Mouse (Mus musculus): ENCODE measurements at regions not wholly inside any gene's neighbourhood (a gene's known extent, or its start where the extent isn't known, plus 50 kb on each side); places are given as distances from the start of the nearest gene placed in this dataset.

DNA sequence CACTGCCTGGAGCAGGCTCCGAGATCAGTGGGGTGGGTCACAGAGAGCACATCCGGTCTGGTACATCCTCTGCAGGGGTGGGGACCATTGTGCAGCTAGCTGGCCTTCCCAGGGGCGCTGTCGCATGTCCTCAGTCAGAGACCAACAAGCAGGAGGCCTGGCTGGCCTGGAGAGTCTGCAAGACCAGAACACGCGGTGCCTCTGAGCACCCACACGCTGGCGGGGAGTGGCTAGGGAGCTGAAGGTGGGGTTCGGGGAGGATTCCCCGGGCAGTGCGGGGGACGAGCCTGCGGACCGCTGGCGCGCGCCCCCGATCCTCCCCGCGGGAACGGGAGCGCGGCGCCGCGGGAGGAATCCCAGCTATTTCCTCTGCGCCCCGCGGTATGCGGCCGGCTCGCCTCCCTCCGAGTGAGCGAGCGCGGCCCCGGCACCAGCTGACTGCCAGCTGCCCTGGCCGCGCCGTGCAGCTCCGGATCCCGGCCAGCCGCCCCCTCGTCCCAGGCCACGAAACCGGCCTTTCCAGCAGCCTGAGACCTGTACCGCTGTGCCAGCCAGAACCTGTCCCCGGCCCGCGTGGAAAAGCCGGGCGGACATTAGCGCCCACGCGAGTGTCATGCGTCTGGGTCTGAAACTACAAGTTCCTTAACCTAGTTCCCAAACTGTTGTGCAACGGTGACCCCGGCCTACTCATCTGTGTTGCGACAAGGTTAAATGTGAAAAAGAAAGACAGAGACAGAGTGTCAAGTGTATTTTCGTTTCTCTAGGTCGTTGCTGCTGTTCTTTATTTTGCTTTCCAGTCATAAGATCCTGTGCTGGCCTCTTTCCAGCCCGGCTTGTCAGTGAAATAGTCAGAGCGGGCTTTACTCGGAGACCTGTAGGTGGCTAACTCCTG, 61.2 kb downstream of the Pkdcc start:
- peak; percentile 52 for DNase-seq (ENCODE audit: low spot score)

DNA sequence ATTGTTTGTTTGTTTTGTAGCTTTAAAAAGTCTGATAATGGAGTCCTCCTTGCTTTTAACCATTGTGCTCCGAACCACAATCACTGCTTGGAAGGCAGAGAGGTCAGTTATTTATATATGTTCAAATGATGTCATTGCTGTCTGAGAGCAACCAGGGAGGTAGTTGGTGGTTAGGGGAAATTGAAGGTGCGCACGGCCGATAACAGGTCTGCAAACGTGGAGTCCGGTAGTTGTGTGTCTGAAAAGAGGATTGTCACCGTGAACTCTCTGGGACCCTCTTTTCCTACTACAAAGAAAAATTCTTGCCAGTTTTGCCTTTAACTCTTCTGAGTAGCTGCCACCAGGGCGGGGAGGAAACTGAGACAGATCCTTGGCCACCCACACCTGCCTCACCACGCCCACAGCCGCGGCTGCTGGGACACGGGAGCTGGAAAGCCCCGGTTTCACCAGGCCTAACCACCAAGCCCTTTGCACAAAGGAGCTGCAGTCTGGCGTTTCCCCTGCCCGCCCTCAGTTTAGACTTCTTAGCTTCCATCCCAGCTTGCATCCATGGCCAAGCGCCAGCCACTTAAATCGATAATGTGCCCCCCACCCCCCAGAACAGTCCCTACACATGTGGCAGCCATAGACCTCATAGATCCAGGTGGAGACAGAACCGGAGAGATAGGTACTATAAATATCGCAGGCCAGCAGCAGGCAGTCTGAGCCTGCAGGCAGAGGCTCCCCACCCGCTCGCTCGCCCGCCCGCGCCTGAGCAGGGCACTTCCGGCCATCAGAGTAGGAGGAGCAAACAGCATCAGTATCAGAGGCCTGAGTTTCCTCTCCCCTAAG, 62.2 kb downstream of the Pkdcc start:
- DNase-seq (ENCODE audit: low spot score), result no peak

DNA sequence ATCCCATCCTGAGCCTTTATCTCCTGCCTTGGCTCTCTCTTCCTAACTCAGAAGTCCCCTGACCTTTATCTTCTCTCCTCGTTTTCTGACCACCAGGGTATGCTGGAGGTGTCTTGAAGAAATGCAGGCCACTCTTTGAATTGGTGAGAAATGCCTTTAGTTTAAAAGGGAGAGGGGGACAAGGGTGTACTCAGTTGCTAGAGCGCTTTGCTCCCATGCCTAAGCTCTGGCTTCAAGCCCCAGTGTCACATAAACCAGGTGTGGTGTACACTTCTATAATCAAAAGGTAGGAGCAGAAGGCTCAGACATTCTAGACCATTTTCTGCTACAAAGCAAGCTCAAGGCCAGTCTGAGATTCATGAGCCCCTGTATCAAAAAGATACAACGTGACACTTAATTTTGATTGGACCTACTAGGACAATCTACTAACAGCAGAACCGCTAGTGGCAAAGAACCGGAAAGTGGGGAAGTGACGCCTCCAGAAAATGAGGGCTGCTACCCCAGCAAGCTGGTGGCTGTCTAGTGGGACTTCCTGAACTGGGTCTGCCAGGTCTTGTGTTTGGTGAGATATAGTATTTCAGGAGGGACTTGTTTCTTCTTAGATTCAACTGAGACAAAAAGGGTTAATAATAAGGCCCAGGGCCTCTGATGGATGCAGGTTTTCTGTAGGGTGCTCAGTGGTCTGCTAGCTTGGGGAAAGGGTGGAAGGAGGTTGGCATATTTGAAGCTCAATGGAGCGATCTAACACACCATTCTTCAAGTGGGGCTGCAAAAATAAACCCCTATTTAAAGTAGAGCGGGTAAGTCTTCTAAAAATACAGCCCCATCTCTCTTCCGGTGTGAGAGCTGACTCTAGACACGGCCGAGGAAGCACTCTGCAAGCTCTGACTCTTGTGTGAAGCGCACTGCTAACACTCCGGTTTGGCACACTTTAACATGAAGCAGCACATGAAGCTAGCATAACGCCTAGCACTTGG, 63.1 kb downstream of the Pkdcc start:
- no peak for DNase-seq (ENCODE audit: low spot score)

DNA sequence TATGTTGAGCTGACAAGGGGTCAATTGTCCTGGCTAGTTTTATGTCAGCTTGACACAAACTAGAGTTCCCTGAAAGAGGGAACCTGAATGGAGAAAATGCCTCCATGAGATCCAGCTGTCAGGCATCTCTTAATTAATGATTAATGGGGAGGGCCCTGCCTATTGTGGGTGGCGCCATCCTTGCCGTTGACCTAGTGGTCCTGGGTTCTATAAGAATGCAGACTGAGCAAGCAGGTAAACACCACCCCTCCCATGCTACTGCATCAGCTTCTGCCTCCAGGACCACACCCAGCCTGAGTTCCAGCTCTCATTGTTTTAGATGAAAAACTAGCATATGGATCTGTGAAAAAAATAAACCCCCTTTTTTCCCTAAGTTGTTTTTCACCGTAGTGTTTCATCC, 67.4 kb upstream of the Eml4 start:
- DNase-seq (ENCODE audit: low spot score), result no peak

DNA sequence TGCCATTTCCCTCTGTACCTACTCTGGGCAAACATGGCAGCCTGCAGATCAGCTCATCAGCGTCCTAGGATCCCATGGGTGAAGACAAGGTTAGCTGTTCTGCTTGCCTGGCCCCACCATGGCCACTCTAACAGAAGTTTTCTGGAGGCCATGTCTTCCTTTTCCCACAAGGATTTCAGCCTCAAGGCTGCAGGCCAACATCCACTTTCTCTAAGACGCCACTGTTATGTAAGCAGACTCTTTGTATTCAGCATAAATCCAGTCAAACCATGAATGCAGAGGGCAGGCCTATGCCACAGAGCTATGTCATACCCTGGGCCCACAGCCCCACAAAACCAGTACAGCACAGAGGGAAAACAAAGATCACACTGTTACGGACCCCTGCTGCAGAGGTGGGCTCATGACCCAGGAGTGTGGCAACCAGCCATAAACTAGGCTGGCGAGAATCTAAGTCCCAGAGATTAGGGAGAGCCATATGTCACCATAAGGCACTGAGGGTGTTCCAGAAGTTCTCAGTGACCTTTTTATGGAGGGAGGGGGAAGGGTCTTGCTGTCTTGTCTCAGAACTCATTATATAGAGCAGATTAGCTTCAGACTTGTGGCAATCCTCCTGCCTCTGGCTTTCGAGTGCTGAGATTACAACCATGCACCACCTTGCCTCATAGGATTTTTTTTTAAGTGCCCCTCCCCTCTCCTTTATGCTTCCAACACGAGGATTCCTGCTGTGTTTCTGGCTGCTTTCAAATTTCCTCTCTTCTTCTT, 63.2 kb upstream of the Eml4 start:
- DNase-seq (ENCODE audit: low spot score), result no peak

DNA sequence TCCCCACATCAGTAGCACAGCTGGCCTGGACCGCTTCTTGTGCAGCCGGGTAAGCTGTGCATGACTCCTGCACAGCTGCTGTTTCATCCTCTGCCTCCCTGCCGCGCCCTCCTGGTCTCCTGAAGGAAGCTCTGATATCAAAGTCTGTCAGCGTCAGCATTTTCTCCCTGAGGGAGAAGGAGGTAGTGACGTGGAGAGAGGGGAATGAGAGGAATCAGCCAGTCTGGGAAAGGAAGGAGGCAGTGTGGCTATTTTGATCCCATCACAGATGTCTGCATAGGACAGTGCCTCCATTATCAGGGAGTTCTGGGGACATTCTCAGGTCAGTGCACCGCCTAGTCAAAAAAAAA, 62.6 kb upstream of the Eml4 start:
- no peak for DNase-seq (ENCODE audit: low spot score)

DNA sequence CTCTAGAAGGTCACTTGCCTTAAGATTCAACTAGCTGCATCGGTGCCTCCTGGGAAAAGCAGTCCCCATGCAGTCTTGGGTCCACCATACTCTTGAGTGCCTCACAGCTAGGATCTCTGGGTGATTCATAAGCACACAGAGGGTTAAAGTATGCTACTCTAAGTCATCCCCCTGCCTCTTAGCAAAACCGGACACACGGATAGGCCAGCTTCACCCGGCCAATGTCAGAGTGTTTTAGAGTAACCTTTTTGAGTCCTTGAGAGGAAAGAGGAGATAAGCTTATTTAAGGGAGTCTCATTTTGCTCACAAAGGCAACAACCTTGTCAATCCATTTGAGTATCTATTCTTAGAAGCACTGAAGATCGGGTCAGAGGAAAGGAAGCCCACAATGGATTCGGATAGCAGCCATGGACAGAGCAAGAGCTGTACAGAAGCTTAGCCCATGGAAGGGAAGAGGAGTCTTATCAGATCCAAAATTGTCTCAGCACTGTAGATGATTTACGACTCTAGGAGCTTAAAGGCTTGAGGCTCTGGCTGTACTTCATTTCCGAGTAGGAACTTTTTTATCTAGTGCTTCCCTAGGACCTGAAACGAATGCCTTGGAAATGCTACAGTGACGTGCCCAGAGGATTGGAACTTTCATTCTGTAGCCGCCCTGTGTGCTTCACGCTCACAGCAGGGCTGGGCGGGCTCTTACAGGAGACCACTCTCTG, 55.0 kb upstream of the Eml4 start:
- DNase-seq (ENCODE audit: low spot score), result no peak

DNA sequence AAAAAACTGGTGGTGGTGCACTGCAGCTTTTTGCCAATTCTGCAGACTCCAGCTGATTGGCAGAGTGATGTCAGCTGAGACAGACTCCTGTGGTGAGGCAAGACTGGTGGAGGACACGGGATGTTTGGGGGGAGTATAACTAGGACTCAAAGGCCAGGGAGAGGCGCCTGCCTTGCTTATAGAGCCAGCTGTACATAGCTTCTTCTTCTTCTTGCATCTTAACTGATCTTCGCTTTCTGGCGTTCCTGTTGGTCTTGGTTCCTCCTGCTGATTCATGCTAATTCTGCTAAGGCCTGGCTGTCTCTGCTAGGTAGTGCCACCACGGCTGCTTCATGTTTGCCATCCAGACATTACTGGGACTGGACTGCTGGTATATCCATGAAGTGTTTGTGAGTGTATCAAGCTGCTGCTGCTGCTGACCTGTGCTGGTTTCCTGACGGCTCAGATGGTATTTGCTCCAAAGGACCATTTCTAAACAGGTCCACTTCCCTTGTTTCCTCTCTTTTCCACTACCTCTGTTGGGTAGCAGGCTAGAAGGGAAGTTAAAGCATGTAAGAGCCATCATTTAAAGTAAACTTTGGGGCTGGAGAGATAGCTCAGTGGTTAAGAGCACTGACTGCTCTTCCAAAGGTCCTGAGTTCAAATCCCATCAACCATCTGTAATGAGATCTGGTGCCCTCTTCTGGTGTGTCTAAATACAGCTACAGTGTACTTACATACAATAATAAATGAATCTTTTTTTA, 53.2 kb upstream of the Eml4 start:
- no peak for DNase-seq (ENCODE audit: low spot score)
